Mouse (Mus musculus) liver, postnatal 0 days (tissue): ENCODE data around the gene Gpank1.

ENCODE experiments used
- CTCF ChIP-seq: sonication (generic); IDR thresholded peaks from 2 replicates; pipeline ENCODE4 v1.5.1; 2016; ENCODE audit warnings: antibody characterized with exemption, low read depth
- EP300 ChIP-seq: IDR thresholded peaks from 2 replicates; pipeline ENCODE4 v1.6.1; 2016; ENCODE audit warnings: antibody characterized with exemption, low read depth, mild to moderate bottlenecking

DNA sequence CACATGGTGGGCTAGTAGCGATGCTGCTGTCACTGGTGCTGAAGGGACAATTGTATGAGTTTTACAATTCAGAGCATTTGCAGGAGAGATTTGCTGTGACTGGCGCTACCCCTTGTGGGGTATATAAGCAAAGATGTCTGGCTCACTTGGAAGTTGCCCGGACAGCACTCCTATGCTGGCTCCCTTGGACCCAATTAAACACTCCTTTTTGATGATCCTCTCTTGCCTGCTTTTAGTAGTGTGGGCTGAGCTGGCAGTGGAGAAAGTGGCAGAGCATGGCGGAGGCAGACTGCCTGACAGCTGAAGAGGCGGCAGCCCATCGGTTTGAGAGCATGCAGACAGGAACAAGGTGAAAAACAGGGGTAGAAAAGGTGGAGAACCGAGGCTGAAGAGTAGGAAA is 46.5 kb downstream of the Gpank1 start:
- no peak for TF ChIP-seq CTCF
- no peak for TF ChIP-seq EP300
